Mouse (Mus musculus) E14TG2a.4 (cell line): ENCODE data around the gene E4f1.

Experiments used
- CTCF ChIP-seq: conservative IDR thresholded peaks from 2 replicates; pipeline ENCODE4 v1.5.1; 2014; ENCODE audit warnings: low read length
- NANOG ChIP-seq: IDR thresholded peaks from 2 replicates; pipeline ENCODE4 v1.6.1; 2014; ENCODE audit warnings: borderline replicate concordance, low read length, mixed read lengths
- POU5F1 ChIP-seq: IDR thresholded peaks from 2 replicates; pipeline ENCODE4 v1.6.1; 2014; ENCODE audit warnings: low read length, borderline replicate concordance

DNA sequence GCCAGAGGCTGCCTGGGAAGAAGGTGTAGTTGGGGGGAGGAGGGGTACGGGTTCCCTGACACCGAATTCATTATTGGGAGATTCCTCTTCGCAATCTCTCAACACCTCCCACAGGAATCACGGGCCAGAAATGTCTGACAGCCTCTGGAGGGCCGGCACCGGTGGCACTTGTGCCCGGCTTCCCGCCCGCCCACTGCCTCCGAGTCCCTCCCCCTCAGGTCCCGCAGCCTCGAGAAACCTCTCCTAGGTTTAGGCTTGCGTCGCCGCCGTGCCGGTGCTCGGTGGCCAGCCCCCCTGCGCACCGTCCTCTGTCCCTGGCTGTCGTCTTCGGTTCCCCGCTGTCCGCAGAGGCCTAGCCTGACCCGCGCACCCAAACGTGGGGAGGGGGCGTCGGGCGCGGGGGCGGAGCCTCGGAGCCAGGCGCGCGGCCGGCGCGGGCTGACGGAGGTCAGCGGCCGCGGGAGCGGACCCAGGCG is 18.1 kb upstream of the E4f1 start, which contains the start of gene Caskin1:
- TF ChIP-seq CTCF (no peak), POU5F1 (no peak), NANOG (no peak)
